Mouse (Mus musculus) liver, adult 2 months (tissue): Measurements from ENCODE around the gene 1700123O20Rik. TPM values are rescaled to one million over a fixed set of nuclear protein-coding genes. Genes with fewer than 3 reads are reported as not detected.

ENCODE experiments used
- DNase-seq: peaks from one replicate; pipeline ENCODE4 v3.0.0-alpha.2; 2011; ENCODE audit warnings: low read depth, low spot score; ENCODE audit errors: extremely low read depth
- H3K27ac ChIP-seq: fragments of 200-500 bp; replicated peaks from 2 replicates; pipeline ENCODE4 v1.5.1; 2012; ENCODE audit warnings: low read depth, mild to moderate bottlenecking, control low read depth, inconsistent platforms, low read length; ENCODE audit not compliant: insufficient read depth
- H3K27me3 ChIP-seq: fragments of 200-500 bp; 2 replicates; pipeline ENCODE4 v1.6.1; 2012; ENCODE audit warnings: mild to moderate bottlenecking, moderate library complexity, low read length, inconsistent platforms; ENCODE audit not compliant: control insufficient read depth, insufficient read depth
- H3K36me3 ChIP-seq: fragments of 200-500 bp; 2 replicates; pipeline ENCODE4 v1.6.1; 2012; ENCODE audit warnings: low read length, inconsistent platforms; ENCODE audit not compliant: control insufficient read depth, insufficient read depth
- H3K4me1 ChIP-seq: fragments of 200-500 bp; 2 replicates; pipeline ENCODE4 v1.6.1; 2011; ENCODE audit warnings: low read length; ENCODE audit not compliant: control insufficient read depth, insufficient read depth
- H3K4me3 ChIP-seq: fragments of 200-500 bp; 2 replicates; pipeline ENCODE4 v1.5.1; 2011; ENCODE audit warnings: low read depth, mild to moderate bottlenecking, control low read depth, low read length, moderate library complexity; ENCODE audit not compliant: insufficient read depth
- H3K79me2 ChIP-seq: fragments of 200-500 bp; 2 replicates; pipeline ENCODE4 v1.6.1; 2012; ENCODE audit warnings: inconsistent platforms, mild to moderate bottlenecking, low read length, moderate library complexity; ENCODE audit not compliant: control insufficient read depth, insufficient read depth
- H3K9ac ChIP-seq: fragments of 200-500 bp; 2 replicates; pipeline ENCODE4 v1.6.1; 2012; ENCODE audit warnings: low read depth, mild to moderate bottlenecking, control low read depth, inconsistent platforms, low read length
- CTCF ChIP-seq: fragments of 200-500 bp; IDR thresholded peaks from 2 replicates; pipeline ENCODE4 v1.5.1; 2011; ENCODE audit warnings: low read depth, low read length, control low read depth
- POLR2A ChIP-seq: fragments of 200-500 bp; IDR thresholded peaks from 2 replicates; pipeline ENCODE4 v1.6.1; 2011; ENCODE audit warnings: low read length, control low read depth; ENCODE audit not compliant: insufficient read depth; ENCODE audit errors: extremely low read depth
- WGBS: fragments of 180-500 bp; shearing (Covaris S2); methylation state at CpG from one replicate; pipeline ENCODE4 v1.1.7; 2018; 5-methylcytosine and 5-hydroxymethylcytosine counted together
- polyA plus RNA-seq: library from polyadenylated mRNA; depleted of rRNA; stranded (reverse); fragments of >200 nt; gene quantifications from 2 replicates; pipeline ENCODE4 v1.2.3, GENCODE M21; 2012
- total RNA-seq: library from RNA; depleted of rRNA; stranded (reverse); fragments of >200 nt; gene quantifications from 2 replicates; pipeline ENCODE4 v1.2.3, GENCODE M21; 2014

Gene 1700123O20Rik
- total and polyA plus RNA-seq, 2 experiments, result 30.6 to 39.0 TPM

- Histone ChIP-seq H3K4me3 (no peak overlapping the region), H3K4me1 (peaks cover 6% of the 10 kb centered on the region), H3K27ac (no peak overlapping the region), H3K9ac (no peak overlapping the region), H3K79me2 (peaks cover 4% of the 10 kb centered on the region; the same call in 1 of the 2 replicates), H3K36me3 (peaks cover 52% of the 10 kb centered on the region), H3K27me3 (no peaks in the 10 kb centered on the region)
- DNase-seq, result peak; percentile 77
- WGBS, result 64% methylated on average over 23 of the region's 23 CpGs
- no peak for TF ChIP-seq POLR2A
- TF ChIP-seq CTCF, result peak; percentile 71
Observed at GRCm38 (mm10) chr14:54650621-54651454, 35.2 kb upstream of the 1700123O20Rik start.

DNA sequence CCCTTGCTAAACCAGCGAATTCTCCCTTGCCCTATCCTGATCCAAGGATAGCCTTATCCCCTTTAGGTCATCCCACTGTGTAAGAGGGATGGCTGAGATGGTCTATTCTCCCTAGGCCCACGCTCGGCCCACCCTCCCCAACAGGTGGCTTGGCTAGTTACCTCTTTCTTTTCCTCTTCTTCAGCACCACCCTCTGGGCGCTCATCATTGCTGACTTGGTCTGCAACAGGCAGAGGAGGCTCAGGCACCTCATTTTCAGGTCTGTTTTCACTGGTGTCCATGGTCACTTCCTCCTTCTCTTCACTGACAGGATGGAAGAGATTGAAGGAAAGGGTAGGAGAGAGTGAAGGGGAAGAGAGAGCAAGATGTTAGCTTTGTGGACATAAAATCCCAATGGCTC is 34.5 kb upstream of the 1700123O20Rik start:
- Histone ChIP-seq H3K27ac (no peak overlapping the region), H3K27me3 (no peaks in the 10 kb centered on the region), H3K4me1 (peaks cover 6% of the 10 kb centered on the region), H3K9ac (no peak overlapping the region), H3K4me3 (no peak overlapping the region), H3K36me3 (peaks cover 50% of the 10 kb centered on the region), H3K79me2 (peaks cover 4% of the 10 kb centered on the region; the same call in 1 of the 2 replicates)
- 76% methylated on average over 4 of the region's 4 CpGs for WGBS
- no peak for DNase-seq
- TF ChIP-seq POLR2A (no peak), CTCF (no peak)

DNA sequence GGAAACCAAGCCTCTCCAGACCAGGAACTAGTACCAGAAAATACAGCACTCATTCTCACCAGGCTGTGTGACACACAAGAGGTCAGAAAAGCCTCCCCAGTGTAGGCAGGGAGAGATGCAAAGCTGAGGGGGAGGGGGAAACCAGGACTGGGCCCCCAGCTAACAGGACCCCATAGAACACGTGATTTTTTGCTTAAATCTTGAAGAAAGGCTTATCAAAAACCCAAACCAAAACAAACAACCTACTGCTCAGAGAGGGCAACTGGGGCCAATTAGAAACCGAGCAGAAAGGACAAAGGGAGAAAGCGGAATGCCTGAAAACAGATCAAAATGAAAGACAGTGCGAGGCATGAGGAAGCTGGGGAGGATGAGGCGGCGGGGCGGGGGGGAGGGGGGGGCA is 33.2 kb upstream of the 1700123O20Rik start:
- H3K36me3 ChIP-seq, result peaks cover 48% of the 10 kb centered on the region
- WGBS, result 6% methylated on average over 7 of the region's 7 CpGs
- H3K4me1 ChIP-seq, result peaks cover 6% of the 10 kb centered on the region
- H3K4me3 ChIP-seq, result peak overlapping the region; percentile 54
- no peaks in the 10 kb centered on the region for H3K27me3 ChIP-seq
- TF ChIP-seq CTCF, result no peak
- no peak for TF ChIP-seq POLR2A
- H3K79me2 ChIP-seq, result peaks cover 4% of the 10 kb centered on the region; the same call in 1 of the 2 replicates
- DNase-seq, result no peak
- no peak overlapping the region for H3K27ac ChIP-seq
- peak overlapping the region; percentile 14; the same call in 1 of the 2 replicates for H3K9ac ChIP-seq

- no peak for TF ChIP-seq CTCF
- TF ChIP-seq POLR2A, result no peak
- peak overlapping the region; percentile 78 for H3K9ac ChIP-seq
- H3K27ac ChIP-seq, result peak overlapping the region; percentile 43
- peaks cover 6% of the 10 kb centered on the region for H3K4me1 ChIP-seq
- DNase-seq, result peak; percentile 85
- peak overlapping the region; percentile 54 for H3K4me3 ChIP-seq
- no peaks in the 10 kb centered on the region for H3K27me3 ChIP-seq
- peaks cover 51% of the 10 kb centered on the region for H3K36me3 ChIP-seq
- 1% methylated on average over 12 of the region's 12 CpGs for WGBS
- H3K79me2 ChIP-seq, result peaks cover 4% of the 10 kb centered on the region; the same call in 1 of the 2 replicates
Observed at GRCm38 (mm10) chr14:54653496-54653895, 32.5 kb upstream of the 1700123O20Rik start.

GRCm38 (mm10) chr14:54660009-54660408 is 26.0 kb upstream of the 1700123O20Rik start:
- TF ChIP-seq POLR2A (no peak), CTCF (no peak)
- no peak overlapping the region for H3K9ac ChIP-seq
- 97% methylated on average over 2 of the region's 2 CpGs for whole genome bisulfite sequencing
- no peaks in the 10 kb centered on the region for H3K4me1 ChIP-seq
- no peak overlapping the region for H3K4me3 ChIP-seq
- peaks cover 83% of the 10 kb centered on the region for H3K36me3 ChIP-seq
- H3K27me3 ChIP-seq, result no peaks in the 10 kb centered on the region
- no peak for DNase-seq
- H3K79me2 ChIP-seq, result peaks cover 5% of the 10 kb centered on the region; the same call in 1 of the 2 replicates
- H3K27ac ChIP-seq, result no peak overlapping the region
